Mouse (Mus musculus): ENCODE results near the gene Dusp11.
"Not testable (repeated sequence)": the region's sequence is repeated elsewhere in the genome, so short reads cannot be mapped to it uniquely, and the experiment has no call there.

The Dusp11 gene

DNA sequence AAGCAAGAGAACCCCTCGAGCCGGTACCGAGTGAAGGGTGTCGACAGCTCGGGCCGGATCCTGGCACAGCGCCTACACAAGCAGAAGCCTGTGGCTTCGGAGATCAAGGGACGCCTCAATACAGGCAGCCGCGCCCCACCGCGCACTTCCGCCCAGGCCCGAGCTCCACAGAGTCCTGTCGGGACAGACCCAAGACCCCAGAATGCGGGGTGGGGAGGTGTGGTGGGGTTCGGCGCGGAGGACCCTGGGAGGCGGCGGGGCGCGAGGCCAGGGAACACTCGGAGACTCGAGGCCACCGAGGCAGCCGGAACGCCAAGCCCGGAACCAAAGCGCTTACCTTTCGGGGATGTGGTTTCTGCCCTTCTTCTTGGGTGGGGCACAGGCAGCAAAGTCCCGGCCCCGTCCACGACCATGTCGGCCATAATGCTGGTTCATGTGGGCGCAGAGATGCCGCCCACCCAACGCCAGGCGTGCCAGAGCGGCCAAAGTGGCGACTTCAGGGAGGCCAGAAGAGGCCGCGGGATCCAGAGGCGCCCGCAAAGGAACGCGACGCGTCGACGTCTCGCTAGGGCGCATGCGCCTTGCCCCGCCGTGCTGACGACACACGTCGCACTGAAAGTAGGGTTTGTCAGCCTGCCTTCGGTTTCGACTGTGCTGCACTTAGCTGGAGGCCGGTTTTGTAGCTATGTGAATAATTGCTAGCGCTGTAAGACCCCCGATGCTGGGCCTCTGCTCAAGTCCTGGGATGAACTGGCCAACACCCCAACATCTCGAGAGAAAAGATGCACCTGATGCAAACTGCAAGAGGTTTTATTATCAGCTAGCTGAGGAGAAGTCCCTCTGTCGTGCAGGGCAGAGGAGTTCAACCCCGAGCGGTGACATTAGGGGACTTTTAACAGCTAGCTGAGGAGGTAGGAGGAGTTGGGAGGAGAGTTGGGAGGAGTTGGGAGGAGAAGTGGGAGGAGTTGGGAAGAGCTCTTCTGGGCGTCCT is at the start of gene Dusp11:
TSS of gene Dusp11 (minus strand) at position 567 of the 991 bp plus-strand sequence.
- DNase-seq (ENCODE audit: extremely low spot score, low read depth, low spot score) = peak; percentile 63

DNA sequence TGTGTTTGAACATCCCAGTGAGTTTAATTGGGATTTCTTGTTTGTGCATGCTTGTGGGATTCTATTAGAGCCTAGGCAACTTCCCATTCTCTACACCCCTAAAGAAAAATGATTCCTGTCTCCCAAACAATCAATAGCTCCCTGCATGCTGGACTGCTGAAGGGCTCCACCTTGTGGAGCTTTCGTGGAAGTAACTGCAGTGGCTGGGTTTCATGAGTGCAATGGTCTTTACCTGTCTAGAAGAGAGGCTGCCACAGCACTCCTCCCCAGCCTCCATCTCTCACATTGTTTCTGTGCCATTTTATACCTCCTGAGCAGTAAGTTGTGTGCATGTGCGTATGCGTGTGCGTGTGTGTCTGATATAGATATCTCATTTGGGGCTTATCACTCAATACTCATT is 48.5 kb upstream of the Dusp11 start:
- DNase-seq (ENCODE audit: extremely low spot score, low read depth, low spot score) = no peak

DNA sequence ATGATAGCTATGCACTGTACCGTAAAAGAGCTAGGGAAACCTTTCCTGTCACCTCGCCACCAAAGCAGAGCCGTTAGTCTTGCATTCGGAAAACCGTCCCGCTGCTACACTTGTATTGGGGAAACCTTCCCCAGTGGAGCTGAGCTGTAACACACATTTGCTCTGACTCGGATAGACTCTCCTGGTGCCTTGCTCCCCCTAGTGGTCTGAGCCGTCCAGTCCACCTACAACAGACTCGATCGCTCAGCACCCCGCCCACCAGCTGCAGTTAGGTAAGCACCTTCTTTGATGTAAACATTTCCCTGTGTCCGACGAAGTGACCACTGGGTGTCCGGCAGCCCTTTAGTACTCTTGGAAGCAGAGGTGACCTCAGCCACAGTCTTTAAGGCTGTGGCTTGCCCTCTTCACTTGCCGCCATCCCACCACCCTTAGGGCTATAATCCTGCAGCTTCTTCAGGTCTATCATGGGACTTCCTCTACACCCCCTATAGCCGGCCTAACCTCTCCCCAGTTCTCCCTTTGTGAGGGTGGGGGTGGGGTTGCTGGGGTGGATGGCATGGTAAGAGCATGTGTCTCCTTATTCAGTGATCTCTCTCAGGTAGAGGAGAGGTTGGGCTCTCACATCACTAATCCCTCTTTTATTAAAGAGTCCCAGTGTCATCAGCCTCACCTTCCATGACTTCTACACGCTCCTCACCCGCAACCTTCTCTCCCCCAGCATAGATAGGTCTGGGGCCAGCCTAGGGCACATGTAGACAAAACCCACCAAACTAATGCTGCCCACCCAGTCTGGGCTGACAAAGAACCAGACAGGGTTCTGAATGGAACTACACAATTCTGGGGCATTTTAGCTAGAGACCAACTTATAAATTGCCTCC is 43.0 kb upstream of the Dusp11 start:
- peak; percentile 78 for DNase-seq (ENCODE audit: extremely low spot score, low read depth, low spot score)

DNA sequence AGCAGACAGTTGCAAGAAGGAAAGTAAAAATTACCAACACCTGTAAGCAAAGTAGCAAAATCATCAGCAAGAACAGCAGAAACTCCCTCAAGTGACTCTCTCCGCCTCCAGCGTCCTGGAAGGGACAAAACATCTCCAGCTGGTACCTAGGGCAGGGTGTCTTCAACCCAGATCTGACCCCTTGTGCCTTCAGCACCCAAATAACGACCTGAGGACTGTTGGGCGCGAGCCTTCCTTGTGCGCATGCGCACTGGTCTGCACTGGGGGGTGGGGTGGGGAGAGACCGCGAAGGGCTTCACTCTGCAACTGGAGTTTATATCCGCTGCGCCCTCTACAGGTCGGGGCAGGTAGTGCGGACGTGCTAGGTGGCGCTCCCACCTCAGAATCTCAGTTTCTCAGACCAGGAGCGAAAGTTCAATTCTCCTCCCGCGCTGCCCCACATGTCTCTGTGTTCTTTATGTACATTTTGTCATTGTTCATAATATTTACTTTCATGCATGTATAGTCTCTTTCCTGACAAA is 42.0 kb upstream of the Dusp11 start:
- DNase-seq (ENCODE audit: extremely low spot score, low read depth, low spot score) = no peak

DNA sequence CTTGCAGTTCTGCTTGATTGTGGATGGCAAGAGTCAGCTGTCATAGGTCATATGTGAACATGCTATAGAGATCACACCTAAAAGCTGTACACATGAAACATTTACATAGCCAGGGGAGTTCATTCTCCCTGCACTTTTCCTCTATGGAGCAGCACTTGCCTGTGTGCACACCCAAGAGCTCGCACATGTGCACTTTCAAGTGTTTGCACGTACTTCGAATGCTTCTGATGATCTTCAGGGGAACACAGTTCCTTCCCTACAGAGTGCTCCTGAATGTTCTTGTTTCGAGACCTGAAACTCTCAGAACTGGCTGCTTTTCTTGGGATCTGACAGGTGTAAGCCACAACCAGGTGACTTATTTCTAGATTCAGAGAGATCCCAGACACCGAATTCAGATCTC is 29.3 kb upstream of the Dusp11 start:
- DNase-seq (ENCODE audit: extremely low spot score, low read depth, low spot score) = not testable (repeated sequence)

DNA sequence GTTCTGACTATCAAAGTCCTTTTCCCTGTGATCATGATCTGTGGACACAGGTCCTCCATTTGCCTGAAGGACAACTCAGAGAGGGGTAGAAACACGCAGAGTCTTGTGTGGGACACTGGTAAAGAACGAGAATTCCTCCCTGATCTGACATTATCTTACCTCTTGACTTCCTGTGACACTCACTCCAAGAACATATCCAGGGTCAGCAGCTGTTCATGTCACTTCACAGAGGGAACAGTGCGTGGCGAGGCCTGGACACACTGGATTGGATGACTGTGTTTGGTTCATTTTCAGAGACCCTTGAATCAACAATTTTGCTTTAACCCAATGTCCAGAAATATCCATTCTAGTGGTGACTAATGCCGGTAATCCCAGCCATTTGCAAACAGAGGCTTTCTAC is 28.1 kb upstream of the Dusp11 start:
- not testable (repeated sequence) for DNase-seq (ENCODE audit: extremely low spot score, low read depth, low spot score)

DNA sequence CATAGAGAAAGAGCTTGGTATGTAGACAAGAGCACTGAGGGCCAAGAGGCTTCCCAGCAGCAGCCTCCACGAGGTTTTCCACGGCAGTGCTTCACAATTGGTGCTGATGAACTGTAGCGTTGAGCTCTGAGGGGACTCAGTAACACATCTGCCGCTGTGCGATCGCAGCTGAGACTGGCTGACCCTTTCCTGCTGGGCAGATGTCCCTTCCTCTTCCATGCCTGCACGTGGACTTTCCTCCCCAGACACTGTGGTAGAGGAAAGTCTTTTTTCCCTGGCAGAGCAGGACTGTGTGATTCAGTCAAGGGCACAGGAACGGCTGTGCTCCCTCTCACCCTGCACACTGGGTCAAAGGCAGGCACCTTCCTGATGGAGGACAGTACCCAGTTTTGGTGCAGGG is 22.9 kb upstream of the Dusp11 start:
- DNase-seq (ENCODE audit: extremely low spot score, low read depth, low spot score) = no peak

DNA sequence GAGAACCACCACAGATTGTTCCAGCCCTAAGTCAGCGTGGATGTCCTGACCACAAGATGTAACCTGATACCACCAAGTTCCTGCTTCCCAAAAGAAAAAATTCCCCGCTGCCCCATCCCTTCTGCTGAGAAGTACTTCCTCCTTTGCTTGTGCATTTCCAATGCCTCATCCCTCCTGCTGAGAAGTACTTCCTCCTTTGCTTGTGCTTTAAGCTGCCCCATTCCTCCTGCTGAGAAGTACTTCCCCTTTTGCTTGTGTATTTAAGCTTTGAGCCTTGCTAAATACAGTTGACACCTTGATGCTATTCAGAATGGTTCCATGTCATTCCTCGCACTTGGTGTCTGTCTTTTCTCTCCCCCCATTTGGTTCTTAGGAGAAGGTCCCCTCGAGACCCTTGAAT is 17.3 kb upstream of the Dusp11 start:
- DNase-seq (ENCODE audit: extremely low spot score, low read depth, low spot score) = not testable (repeated sequence)

DNA sequence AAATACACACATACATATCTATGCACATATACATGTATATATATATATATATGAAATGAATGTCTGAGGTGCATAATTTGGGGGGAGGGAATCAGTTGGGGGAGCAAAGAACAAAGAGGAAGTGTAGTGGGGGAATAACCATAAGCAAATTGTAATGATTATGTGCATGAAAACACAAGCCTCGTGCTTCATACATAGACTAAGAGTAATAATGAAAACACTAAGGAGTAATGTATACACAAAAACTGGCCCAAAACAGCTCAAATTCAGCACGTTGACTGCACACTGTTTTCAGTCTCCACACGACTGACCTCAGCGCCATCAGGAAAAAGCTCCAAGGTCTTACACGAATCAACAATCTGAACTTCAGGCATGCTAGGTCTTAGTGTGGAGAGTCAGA is 14.8 kb upstream of the Dusp11 start:
- no peak for DNase-seq (ENCODE audit: extremely low spot score, low read depth, low spot score)

DNA sequence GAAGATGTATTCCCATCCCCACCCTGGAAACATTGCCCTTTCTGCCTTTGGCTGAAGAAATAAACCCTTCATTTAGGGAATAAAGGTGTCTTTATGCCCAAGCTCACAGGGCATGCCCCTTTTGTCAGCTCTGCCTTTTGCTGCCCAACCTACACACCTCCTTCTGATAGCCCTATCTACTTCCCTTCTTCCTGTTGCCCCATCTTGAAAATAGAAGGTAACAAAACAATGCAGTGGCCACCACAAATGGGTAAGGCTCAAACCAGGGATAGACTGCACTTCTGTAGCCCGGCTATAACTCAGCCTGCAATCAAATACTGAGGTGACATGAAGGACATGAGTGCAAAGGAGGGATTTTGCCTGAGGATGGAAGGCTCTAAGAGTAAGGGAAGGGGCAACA is 14.3 kb upstream of the Dusp11 start:
- no peak for DNase-seq (ENCODE audit: extremely low spot score, low read depth, low spot score)

DNA sequence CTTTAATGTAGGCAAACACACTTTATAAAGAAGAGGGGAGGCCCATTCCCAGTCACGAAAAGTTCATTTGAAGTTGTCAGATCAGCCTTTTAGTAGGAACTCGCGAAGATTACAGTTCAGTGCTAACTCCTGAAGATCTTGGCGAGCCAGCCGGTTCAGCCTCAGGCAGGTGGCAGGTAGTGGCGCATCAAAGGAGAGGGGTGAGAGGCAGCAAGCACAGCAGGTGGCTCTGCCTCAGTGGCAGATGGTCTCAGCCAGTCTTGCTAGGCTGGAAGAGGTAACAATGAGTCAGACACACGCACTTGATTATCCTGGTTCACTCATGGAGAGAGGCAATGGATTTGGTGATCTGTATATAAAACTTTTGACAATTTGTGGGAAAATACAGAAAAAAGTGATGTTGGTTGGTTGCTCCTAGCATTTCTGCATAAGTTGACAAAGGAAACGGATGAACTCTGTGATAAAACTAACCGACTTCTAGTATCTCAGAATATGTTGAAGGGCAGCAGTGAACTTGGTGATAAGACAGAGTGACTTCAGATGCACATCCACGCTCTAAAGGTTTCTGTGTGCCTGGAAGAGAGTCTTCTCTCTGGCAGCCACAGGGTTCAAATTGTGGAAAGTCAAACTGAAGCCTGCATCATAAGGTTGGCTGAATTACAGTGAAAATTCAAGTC is 13.6 kb upstream of the Dusp11 start:
- DNase-seq (ENCODE audit: extremely low spot score, low read depth, low spot score) = no peak

DNA sequence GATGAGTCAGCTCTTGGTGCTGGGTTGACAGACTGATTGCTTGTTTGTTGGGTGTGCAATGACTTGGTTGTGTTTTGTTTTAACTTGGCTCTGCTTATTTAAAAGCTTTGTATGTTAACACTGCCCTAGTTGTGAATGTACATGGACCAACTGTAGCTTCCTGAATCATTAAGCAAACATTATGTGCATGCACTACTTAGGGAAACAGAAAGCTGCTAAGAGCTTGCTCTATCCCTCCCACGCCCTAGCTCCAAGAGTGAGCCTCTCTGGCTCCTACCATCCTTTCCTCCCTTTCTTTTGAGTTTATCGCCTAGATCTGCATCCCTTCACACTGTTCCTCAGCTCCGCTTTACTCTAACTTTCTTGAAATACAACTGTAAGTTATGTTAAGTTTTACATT is 11.9 kb upstream of the Dusp11 start:
- no peak for DNase-seq (ENCODE audit: extremely low spot score, low read depth, low spot score)

DNA sequence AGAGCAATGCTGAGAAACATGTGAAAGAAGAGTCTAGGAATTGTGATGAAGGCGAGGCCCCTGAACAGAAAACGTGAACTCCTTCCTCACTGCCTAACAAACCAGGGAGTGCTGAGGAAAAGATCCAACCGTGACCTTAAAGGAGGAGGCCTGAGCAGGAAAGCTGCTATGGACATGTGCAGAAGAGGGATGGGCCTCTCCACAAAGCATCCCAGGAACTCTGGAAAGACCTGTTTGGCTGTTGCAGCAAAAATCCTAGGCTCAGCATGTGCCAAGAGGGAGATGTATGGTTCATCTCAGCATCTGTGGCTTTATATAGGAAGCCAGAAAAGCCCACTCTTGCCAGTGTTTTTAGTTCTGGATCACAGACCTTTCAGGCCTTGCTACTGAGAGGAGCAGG is 11.2 kb upstream of the Dusp11 start:
- DNase-seq (ENCODE audit: extremely low spot score, low read depth, low spot score) = no peak

DNA sequence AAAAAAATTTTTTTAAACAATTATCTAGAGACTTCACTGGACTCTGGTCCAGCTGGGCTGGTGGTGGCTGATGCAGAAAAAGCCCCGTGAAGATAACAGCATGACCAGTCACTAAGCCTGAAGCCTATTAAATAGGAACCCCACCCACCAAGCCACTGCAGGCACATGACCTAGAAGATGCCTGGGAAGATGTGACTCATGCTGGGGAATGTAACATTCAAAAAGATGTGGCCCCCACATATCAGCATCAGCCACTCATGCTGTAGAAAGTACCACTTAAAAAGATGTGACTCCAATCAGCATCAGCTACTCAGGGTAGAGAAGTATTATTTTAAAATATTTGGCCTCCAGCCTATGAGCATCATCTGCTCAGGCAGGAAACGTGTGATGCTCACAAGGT is 8.4 kb upstream of the Dusp11 start:
- DNase-seq (ENCODE audit: extremely low spot score, low read depth, low spot score) = no peak

DNA sequence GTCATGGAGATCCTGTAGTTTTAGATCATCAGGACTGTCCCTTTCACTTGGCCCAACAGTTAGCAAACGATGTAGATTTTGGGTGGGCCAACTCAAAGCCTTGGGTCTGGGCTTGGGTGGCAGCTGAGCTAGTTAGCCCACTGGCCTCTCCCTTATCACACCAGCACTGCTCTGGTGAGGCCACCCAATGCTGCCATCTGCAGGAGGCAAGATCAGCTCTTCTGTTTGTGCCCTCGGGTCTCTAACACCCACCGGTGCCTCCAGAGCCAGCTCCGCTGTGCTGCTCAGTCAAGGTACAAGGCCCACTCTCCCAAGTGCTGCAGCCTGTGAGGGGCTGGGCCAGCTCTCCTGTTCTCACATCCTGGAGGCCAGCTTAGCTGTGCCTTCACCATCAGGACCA is 5.2 kb upstream of the Dusp11 start:
- DNase-seq (ENCODE audit: extremely low spot score, low read depth, low spot score) = no peak

DNA sequence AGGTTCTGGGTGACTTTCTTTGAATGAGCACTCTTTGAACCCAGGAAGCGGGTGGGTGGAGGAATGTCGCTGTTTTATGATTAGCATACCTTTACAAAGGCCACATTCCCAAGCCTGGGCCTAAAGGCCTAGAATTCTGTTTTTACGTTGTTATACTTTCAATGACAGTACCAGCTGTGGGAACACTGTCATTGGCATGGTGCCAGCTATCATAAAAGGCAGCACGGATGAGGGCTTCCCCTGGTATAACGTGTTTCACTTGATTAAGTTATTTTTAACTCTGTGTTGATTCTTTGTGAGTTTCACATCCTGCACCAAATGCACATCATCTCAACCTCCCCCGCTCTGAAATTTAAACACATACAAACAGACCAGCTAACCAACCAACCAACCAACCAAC is 4.6 kb upstream of the Dusp11 start:
- DNase-seq (ENCODE audit: extremely low spot score, low read depth, low spot score) = not testable (repeated sequence)

DNA sequence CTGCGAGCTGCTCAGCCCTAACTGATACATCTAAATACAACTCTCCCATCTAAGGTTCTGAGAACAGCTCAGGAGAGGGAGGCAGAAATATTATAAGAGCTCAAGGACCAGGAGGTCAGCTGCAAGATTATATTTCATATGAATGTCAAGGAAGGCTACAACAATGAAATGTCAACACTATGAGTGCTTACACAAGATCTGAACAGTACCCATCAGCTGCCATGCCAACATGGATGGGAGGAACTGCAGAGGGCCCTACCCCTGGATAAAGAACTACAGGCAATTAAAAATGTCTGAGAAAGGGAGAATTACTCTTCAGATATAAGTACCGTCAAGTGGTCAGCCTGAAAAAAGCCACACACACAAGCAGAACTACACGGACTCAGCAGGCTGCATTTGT is 3.9 kb downstream of the Dusp11 start:
- DNase-seq (ENCODE audit: extremely low spot score, low read depth, low spot score) = no peak

DNA sequence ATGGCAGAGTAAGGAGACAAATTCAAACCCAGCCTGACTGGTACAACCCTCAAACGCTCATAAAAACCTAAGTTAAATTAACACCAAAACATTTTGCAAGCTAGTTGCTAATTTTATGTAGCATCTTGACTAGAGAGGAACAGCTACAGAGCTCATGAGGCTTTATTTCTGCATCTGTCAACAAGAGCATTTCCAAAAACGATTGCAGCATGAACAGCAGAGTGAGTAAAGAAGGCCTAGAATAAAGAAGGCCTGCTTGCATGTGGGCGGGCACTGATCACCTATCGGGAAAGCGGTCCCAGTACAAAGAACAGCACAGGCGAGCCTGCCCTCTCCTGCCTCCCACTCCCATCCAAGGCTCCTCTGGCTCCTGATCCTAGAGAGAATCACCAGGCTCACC is 12.9 kb downstream of the Dusp11 start:
- no peak for DNase-seq (ENCODE audit: extremely low spot score, low read depth, low spot score)

DNA sequence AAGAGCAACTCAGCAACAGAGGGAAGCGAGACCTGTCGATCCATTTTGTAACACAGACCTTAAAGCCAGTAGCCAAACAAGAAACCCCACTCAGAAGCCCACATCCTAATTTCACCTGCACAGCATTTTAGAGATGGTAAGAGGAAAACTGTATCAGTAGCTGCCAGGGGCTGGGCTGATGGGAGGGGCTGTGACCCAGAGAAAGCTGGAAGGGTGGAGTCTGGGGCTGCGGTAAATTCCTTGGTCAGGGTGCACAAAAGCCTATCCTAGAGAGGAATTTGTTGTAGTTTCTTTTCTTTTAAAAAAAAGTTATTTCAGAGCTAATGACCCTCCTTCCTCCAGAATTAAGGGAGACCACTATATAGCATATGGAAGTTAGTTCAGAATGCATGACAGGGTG is 19.0 kb downstream of the Dusp11 start:
- no peak for DNase-seq (ENCODE audit: extremely low spot score, low read depth, low spot score)

DNA sequence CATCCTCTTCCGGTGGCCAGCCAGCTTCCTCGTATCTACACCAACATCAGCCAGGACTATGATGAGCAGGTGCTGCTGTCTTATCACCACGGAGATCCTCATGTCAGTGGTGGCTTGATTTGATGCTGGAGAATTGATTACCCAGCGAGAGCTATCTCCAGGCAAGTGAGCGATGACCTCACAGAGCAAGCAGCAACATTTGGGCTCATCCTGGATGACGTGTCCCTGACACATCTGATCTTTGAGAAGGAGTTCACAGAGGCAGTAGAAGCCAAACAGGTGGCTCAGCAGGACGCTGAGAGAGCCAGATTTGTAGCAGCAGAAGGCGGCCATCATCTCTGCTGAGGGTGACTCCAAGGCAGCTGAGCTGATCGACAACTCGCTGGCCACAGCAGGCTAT is 22.8 kb downstream of the Dusp11 start:
- no peak for DNase-seq (ENCODE audit: extremely low spot score, low read depth, low spot score)
